Mouse (Mus musculus): ENCODE measurements around the gene Tnnc1.

Tnnc1 gene

DNA sequence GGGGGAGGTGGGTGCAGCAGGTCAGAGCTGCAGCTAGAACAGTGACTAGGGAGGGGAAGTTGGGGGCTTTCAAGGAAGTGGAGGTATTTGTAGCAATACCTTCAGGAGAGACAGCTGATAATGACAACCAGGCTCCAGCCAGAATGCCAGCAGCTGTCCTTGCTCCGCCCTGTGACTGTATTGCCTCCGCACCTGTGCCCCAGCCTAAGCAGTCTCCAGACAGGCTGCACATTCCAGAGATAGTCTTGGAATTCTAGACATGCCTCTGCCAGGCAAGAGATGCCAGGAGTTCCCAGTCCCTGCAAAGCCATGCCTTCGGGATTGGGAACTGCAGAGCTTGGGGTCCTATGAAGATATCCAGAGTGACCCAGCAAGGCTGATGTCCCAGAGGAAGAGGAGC, 4.4 kb downstream of the Tnnc1 start:
- DNase-seq (ENCODE audit: inconsistent age in 2 of 2, low spot score in 1 of 2): no peak

DNA sequence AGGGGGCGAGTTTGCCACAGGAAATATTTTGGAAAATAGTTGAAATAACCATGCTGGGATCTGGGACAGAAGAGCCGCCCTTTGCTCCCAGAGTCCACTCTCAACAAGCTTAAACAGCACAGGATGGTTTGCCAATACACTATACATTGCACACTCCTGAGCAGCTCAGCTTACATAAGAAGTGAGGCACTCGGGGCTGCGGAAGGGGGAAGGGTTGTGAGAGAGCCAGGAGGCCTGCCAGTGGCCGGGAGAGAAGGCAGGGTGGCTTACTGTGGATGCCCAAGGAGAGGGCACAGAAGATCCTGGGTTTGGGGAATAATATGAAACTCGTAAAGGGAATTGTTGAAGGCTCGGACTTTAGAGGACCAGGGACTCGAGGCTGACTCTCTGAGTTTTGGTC, 5.8 kb downstream of the Tnnc1 start:
- DNase-seq (ENCODE audit: inconsistent age in 2 of 2, low spot score in 1 of 2): no peak

DNA sequence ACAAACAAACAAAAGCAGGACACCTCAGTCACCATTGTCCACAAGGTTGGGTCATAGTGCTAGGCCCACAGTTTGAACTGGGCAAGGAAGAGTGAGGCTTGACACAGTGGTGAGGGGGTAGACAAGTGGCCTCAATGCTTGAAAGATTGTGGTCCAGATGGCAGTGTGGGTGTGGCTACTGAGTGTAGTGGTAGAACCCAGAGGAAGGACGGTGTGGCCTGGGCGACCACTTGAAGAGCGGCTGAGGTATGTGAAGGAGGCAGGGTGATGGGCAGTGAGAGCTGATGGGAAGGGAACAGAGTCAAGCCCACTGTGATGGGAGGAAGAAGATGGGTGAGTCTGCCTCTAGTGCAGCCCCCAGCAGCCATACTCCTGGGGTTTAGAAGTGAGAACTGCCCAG, 6.6 kb downstream of the Tnnc1 start:
- DNase-seq (ENCODE audit: inconsistent age in 2 of 2, low spot score in 1 of 2): no peak

DNA sequence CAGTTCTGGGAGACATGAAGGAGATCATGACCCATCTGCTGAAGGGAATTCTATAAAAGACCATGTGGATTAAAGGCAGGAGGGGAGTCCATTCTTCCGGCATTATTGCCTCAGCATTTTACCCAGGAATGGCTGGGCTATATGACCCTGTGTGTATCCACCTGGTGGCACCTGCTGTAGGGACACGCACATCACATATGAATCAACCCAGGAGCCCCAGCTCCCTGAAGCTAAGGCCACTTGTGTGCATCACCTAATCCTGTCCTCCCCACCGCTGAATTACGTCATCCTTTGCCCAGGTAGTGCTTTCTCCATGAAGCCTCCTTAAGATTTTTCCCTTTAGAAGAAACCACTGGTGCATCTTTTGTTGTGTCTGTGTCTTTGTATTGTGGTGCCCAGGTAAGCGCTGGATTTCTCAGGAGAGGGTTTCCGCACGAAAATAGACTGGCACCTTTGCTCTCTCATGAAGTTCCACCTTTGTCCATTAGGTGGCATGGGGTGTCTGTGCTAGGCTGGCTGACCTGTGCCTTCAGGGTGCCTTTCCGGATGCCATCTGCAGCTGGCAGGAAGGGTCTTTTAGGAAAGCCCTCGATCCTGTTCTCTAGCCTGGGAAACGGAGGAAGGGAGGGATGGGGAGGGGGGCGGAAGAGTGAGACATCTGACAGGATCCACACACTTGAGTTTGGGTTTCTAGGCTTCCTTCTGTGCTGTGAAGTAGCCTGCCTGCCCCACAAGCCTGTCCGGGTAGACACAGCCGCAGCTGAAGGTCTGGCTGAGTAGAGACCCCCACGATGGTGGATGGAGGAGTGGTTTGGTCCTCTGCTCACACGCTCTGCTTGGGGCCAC, 7.3 kb downstream of the Tnnc1 start:
- DNase-seq (ENCODE audit: inconsistent age in 2 of 2, low spot score in 1 of 2): peak; percentile 62 to 90

DNA sequence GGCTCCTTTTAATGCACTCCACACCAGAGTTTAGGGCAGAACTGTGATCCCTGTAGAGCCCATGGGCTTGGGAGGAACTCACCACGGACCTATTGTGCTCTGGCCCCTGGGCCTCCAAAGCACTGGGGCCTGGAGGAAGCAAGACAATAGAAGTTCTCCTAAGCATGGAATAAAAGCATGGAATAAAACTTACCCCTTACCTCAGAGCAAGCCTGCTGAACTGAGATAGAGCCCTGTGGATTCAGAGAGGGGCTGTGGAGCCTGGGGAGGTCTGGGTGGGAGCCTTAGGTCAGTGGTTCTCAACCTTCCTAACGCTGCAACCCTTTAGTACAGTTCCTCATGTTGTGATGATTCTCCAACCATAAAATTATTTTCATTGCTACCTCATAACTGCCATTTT, 8.7 kb downstream of the Tnnc1 start, which contains the start of gene Nisch:
Gene Nisch (minus strand): TSS at position 101 of the 400 bp plus-strand sequence.
- no peak for DNase-seq (ENCODE audit: inconsistent age in 2 of 2, low spot score in 1 of 2)

DNA sequence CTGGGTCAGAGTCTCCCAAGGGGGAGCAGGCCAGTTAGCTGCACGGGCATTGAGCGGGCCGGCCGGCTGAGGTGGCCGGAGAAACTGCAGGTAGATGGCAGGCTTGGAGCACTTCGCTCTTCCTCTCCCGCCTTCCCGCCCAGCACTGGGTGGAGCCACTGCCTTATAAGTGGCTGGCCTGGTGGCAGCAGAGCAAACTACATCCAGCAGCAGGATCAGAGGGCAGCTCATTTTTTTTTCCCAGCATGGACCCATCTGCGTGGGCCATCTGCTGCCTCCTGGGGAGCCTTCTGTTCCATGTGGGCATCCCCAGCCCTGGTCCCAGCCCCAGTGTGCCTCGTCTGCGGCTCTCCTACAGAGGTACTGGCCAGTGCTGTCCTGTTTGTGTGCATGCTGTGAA, 9.6 kb downstream of the Tnnc1 start, which contains the start of gene Sema3g:
Gene Sema3g (plus strand): TSS at position 195 of the 400 bp plus-strand sequence.
- DNase-seq (ENCODE audit: inconsistent age in 2 of 2, low spot score in 1 of 2): peak; percentile 62 to 71

DNA sequence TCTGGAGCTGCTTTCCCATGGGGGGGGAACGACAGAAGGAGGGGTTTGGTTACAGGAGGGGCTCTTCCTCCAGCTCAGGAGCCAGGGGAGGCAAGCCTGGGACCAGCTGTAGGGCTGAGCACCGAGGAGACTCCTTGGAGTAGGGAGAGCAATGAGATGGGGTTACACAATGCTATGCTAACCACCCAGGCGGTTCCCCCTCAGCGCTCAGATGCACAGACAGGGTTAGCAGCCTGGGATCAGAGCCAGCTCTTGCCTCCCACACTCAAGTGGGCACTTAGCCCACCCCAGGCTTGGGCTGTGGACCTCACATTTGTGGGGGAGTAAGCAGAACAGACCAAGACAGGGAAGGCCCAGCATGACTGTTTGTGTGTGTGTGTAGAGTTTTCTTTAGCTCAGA, 18.9 kb downstream of the Tnnc1 start:
- DNase-seq (ENCODE audit: inconsistent age in 2 of 2, low spot score in 1 of 2): peak in 1 of 2 experiments; percentile 25

DNA sequence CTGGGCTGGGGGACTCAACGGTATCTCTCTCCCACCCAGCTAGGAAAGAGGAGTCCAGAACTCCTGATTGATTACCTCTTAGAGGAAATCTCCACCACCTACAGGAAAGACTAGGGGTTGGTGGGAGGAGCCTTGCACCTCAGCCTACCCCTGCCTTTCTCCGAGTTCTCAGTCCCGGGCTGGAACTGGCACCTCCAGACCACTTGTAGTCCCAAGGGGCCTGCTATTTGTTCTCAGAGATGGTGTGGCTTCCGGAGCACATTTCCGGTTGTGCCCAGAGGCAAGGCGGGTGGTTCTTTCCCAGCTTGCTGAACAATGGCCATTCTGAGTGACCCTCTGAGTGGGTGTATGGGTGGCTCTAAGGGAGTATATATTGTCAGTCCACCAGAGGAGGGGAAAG, 20.1 kb downstream of the Tnnc1 start:
- DNase-seq (ENCODE audit: inconsistent age in 2 of 2, low spot score in 1 of 2): peak in 1 of 2 experiments; percentile 58

DNA sequence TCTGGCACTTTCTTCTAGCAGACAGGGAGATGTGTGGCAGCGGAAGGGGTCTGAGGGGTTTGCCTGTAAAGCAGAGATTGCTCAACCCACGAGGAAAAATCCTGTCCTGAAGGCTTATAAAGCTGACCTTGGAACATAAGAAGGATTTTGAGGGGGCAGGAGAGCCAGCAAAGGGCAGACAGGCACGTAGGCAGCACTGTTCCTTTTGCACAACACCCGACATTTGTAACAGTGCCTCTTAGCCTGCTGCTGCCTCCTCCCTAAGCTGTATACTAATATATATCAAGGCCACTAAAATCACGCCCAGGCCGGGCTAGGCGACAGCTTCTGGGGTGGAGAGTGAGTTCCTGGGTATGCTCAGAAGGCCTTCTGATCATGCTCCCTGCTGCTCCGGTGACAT, 22.3 kb downstream of the Tnnc1 start:
- peak in 1 of 2 experiments; percentile 46 for DNase-seq (ENCODE audit: inconsistent age in 2 of 2, low spot score in 1 of 2)

DNA sequence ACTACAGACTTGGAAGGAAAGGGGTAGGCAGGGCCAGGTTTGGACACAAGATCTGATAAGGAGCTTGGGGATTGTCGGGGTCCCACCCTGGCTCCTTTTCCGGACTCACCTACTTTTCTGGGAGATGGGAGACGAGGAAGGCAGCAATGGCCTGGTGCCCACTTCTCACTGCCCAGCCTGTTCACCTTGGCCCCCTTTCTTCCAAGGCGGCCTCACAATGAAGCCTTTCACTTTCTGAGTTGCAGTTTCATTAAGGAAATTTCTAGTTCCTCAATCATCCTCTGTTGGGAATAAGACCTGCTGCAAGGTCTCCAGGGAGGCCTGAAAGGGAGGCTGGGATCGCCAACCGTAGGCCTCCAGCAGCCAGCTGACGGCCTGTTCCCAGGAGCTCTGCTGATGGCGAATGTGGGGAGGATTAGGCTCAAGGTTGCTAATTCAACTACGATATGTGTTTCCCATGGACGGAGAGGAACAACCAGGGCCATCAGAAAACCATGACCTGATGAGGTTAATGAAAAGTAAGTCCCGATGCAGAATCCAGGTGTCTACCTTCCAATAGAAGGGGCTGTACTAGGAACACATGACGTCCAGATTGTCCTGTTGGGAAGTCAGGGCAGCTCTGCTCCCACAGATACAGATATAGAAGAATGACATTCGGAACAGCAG, 24.4 kb downstream of the Tnnc1 start:
- peak in 1 of 2 experiments; percentile 67 for DNase-seq (ENCODE audit: inconsistent age in 2 of 2, low spot score in 1 of 2)

DNA sequence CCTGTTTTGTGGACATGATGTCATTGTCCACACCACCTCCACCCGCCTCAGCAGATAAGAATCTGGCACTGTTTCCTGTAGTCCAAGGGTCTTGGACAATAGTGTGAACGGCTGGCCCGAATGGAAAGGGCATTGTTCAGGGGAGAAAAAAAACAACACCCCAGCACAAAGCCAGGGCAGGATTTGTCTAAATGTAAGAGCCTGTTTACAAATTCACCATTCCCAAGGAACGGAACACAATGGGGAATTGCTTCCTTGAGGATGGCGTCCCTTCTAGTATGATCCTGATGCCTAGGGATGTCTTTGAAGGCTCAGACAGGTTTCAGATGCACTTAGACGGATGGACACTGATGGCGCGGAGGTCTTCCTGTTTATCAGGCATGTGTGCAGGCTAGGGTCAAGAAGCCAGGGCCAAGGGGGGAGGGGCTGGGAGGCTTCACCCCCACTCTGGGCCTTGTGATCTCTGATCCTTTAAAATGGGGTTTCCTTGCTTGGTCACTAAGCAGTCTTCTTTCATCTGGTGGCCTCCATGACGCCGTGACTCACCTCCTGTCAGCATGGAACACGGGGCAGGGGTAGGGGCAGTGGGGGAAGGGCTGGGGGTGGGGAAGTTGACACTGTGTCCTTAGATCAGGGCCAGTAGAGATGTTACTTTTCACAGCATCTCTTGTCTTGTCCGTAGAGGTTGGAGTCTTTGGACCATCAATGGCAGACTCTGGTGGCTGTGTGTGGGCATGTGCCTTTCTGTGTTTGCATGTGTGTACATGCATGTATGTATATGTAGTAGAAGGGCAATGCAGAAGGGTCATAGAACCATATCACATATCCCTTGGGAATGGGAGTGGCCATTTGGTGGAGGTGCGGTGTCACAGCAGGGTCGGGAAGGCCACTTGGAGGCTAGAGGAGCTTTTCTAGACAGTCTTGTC, 25.2 kb downstream of the Tnnc1 start:
- peak; percentile 42 to 71 for DNase-seq (ENCODE audit: inconsistent age in 2 of 2, low spot score in 1 of 2)

DNA sequence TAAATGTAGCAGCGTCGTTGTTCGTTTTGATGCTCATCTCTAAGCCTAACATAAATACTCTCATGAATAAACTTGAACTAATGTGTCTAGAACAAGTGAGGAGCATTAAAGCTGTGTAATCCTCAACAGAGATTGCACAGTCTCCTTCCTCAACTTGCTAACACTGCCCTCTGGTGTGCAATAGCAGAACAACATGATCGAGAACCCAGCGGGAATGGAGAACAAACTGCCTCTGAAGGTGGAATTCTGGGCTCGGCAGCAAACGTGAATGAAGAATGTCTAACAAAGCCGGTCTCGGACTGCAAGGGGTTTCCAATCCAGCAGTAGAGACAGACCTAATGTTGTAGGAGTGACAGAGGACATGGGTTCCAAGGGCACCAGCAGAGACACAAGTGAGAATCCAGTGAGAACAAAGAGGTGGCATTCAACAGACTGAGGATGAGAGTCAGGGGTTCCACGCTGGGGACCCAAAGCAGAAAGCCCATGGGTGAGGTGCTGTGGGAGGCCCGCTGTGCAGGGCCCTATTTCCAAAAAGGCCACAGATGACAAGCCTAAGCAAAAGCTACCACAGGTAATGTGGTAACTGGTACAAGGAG, 26.0 kb downstream of the Tnnc1 start:
- peak; percentile 73 to 93 for DNase-seq (ENCODE audit: inconsistent age in 2 of 2, low spot score in 1 of 2)

DNA sequence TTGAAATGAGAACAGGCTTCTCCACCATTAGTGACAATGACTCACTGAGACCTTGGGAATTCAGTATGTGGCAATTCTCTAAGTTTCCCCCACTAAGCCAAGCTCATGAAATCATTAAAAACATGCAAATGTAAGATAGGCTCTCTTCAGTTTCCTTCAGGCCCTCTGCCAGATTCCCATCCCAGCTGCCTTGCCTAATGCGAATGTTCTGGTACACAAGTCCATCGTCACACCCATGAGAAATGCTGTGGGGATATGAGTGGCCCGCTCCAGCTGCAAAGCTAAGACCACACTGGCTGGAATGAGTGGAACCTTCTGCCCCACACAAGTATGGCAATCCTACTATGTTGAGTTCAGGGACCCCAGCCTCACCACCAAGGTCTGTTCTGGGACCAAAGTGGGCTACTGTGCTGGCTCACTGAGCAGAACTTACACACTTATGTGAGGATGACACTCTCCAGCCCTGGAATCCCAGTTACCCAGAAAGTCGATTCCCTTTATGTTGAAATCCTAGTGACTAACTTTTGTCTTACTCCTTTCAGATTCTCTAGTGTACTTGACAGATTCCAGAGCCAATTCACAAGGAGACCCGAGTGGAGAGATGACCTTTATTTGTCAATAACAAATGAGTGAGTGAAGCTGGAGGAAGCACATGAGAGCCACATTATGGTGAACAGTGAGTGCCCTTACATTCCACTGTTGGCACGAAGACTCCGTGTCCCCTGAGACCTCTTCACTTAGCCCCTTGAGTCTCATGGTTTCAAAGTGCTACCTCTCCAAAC, 29.2 kb downstream of the Tnnc1 start:
- peak; percentile 45 to 83 for DNase-seq (ENCODE audit: inconsistent age in 2 of 2, low spot score in 1 of 2)

DNA sequence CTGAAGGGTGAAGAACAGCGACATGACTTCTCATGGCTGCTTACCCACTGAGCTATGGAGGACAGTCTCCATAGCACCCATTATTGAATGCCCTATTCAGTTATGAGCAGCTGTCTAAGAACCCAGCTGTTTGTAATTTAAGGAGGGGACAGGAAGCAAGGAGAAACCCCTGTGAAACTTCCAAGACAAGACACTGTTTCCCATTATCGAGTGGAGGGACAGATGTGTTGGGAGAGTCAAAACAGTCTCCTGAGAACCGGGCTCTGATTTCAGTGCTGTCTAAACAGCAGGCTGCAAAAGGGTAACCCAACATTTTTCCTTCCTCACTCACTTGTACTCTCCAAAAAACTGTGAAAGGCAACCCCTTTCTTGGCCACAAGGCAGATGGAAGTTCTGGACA, 32.4 kb downstream of the Tnnc1 start:
- no peak for DNase-seq (ENCODE audit: inconsistent age in 2 of 2, low spot score in 1 of 2)

DNA sequence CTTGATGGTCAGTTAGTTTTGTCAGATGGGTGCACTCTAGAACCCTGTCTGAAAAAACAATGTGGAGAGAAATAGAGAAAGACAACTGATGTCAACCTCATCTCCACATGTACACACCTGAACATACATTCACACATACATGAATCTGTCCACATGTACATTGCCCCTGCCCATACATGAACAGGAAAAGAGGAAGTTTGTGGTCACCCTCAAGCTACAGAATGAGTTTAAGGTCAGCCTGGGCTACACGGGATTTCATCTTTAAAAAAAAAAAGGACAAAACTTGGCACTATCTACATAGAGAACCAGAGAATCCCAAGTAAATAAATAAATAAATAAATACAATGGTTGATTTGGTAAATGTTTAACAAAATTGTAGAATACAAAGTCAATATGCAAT, 36.7 kb downstream of the Tnnc1 start:
- DNase-seq (ENCODE audit: inconsistent age in 2 of 2, low spot score in 1 of 2): no peak

DNA sequence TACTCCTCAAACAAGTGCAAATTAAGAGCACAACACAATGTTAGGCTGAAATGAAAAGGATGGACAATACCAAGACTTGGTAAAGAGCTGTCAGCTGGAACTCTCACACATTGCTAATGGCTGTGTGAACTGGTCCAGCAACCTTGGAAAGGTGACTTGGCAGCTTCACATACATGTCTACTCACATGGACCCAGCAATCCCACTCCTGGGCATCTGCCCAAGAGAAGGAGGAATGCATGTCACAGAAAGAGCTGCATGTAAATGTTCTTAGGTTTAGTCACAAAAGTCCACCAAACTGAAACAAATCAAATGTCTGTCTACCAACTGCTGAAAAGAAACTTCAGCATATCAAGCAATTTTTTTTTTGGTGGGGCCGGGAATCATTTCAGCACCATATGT, 37.8 kb downstream of the Tnnc1 start:
- no peak for DNase-seq (ENCODE audit: inconsistent age in 2 of 2, low spot score in 1 of 2)

DNA sequence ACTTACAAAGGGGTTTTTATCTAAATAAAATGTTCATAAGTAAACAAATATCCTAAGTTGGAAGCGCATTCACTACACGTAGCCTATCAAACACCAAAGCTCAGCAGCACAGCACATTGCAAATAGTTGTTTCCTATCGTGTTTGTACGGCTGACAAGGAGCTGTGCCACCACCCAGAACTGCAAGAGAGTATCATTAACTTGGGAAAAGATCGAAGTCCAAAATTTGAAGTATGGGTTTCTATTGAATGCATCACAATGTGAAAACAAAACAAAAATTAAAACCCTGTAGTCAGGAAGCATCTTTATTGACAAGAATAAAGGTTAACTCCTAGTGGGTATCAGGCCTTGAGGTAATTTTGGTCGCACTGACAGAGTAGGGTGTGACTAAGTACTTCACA, 40.3 kb downstream of the Tnnc1 start:
- no peak for DNase-seq (ENCODE audit: inconsistent age in 2 of 2, low spot score in 1 of 2)

DNA sequence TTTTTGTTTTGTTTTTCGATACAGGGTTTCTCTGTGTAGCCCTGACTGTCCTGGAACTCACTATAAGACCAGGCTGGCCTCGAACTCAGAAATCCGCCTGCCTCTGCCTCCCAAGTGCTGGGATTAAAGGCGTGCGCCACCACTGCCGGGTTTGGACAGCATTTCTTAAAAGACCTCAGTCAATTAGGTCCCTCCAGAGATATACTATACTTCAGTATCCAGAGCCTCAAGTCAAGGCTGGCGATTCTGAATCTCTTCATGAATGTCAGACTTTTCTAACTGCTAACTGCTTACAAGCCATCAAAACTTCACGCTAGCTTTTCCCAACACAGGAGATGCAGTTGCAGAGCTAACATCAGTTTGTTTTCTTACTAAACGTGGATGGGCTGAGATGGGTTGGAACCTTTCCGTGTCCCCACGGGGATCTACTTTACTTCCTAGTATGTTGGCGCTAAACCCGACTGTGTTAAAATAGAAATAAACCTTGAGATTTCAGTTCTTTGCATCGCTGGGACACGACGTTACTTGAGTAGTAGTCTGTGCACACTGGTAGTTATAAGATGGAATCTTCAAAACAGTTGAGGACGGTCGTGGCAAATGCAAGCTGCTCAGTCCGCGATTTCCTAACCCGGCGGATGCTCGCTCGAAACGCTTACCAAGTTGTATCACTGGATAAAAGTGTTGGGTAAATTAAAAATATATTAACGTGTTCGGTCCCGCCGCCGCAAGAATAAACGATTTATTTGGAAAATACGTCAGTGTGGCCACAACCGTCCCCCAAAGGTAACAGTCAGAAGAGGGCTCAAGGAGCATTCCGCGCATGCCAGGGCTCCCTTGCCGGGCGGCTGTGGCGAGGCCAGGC, 42.3 kb downstream of the Tnnc1 start:
- DNase-seq (ENCODE audit: inconsistent age in 2 of 2, low spot score in 1 of 2): no peak

DNA sequence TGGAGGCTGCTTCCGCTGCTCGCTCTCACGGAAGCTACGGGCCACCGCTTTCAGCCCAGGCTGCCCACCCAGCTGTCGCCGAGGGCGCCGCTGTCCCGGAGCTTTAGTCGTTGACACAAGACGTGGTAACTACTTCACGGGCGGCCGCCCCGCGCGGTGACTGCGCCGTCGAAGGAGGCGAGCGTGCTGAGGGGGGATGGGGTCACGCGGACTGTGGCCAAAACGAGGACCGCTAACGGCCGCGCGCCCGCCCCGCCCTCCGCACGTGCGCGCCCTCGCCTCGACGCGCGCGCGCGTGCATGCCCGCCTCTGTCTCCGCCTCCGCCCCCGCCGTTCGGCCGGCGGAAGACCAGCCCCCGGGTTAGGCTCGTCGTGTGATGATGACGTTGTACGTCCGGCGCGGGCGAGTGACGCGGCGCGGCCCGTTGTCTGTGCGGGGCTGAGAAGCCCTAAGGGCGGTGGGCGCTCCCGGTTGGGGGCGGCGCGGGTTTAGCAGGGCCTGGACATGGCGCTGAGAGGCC, 43.0 kb downstream of the Tnnc1 start, which contains the start of the genes Phf7 and Bap1:
Gene Phf7 (minus strand): TSS at position 234 of the 521 bp plus-strand sequence.
Gene Bap1 (plus strand): TSS at position 367 of the 521 bp plus-strand sequence.
- peak; percentile 95 to 98 for DNase-seq (ENCODE audit: inconsistent age in 2 of 2, low spot score in 1 of 2)
